Mouse (Mus musculus): Measurements from ENCODE around the gene Thy1. TPM values are rescaled to one million over a fixed set of nuclear protein-coding genes. Genes with fewer than 3 reads are reported as not detected.

Gene Thy1
- polyA plus RNA-seq, 1 experiment from 2014 or later = 1.4 TPM

DNA sequence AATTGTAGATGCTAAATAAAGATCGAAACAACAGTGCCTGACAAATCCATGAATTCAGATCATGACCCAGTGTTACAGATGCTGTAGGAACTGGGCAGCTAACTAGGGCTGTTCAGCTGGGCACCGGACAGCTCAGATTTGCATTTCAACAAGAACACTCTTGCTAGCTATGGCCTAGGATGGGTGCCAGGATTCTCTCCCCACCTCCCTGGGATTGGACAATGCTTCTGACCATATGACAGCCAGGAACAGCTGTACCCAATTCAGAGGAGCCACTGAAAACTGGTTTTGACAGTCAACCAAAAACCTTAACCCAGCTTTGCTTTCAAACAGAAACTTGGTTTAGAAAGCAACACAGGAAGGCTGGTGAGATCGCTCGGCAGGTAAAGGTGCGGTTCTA lies 26.9 kb upstream of the Thy1 start:
- Histone ChIP-seq H3K4me1 (no peaks in the 10 kb centered on the region), H3K36me3 (no peaks in the 10 kb centered on the region), H3K4me3 (replicated peaks) (no peak overlapping the region), H3K4me2 (no peak overlapping the region), H3K27me3 (replicated peaks) (no peaks in the 10 kb centered on the region), H3K9me3 (no peaks in the 10 kb centered on the region), H3K27ac (no peak overlapping the region), H3K9ac (no peak overlapping the region)
- no peak for ATAC-seq (ENCODE audit: insufficient read depth, low FRiP score, low read depth)
- 83% methylated on average over 5 of the region's 5 CpGs for WGBS

DNA sequence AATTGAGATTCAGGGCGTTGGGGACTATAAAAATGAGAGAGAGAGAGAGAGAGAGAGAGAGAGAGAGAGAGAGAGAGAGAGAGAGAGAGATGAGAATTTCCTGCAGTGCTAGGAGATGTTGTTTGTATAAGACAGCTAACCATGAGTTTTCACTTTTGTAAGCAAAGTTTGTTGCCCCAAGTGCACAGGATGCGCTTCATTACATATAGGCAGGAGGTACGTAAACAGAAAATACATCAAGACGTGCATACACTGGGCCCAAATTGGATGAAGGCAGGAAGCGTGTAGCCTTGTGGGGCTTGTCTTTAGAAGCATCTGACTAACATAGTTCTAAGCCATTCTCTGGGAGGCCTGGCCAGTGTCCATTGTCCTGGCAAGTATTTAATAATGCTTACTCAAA lies 25.3 kb upstream of the Thy1 start:
- H3K4me3 ChIP-seq (replicated peaks) = no peak overlapping the region
- H3K27me3 ChIP-seq (replicated peaks) = no peaks in the 10 kb centered on the region
- no peak overlapping the region for H3K9ac ChIP-seq
- no peaks in the 10 kb centered on the region for H3K9me3 ChIP-seq
- ATAC-seq (ENCODE audit: insufficient read depth, low FRiP score, low read depth) = no peak
- no peak overlapping the region for H3K27ac ChIP-seq
- no peaks in the 10 kb centered on the region for H3K36me3 ChIP-seq
- H3K4me2 ChIP-seq = no peak overlapping the region
- WGBS = 68% methylated on average over 5 of the region's 5 CpGs
- no peaks in the 10 kb centered on the region for H3K4me1 ChIP-seq

DNA sequence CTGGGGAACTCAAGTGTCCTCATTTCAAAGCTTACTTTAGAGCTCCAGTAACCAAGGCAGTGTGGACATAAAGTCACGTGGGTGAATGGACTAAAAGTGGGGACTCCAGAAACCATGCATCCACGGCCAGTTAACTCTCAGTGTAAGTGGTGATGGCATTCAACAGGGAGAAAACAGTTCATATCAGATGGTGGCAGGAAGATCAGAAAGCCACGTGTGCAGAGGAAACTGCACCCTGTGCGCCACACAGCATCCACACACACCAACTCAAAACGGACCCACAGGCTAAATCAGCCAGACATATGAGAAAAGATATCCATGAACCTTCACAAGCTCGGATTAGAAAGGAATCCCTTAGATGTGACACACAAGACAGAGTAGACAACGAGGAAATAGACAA lies 23.2 kb upstream of the Thy1 start:
- 77% methylated on average over 7 of the region's 7 CpGs for WGBS
- Histone ChIP-seq H3K36me3 (no peaks in the 10 kb centered on the region), H3K27ac (no peak overlapping the region), H3K4me2 (no peak overlapping the region), H3K9me3 (no peaks in the 10 kb centered on the region), H3K4me1 (no peaks in the 10 kb centered on the region), H3K27me3 (replicated peaks) (no peaks in the 10 kb centered on the region), H3K9ac (no peak overlapping the region), H3K4me3 (replicated peaks) (no peak overlapping the region)
- ATAC-seq (ENCODE audit: insufficient read depth, low FRiP score, low read depth) = no peak

DNA sequence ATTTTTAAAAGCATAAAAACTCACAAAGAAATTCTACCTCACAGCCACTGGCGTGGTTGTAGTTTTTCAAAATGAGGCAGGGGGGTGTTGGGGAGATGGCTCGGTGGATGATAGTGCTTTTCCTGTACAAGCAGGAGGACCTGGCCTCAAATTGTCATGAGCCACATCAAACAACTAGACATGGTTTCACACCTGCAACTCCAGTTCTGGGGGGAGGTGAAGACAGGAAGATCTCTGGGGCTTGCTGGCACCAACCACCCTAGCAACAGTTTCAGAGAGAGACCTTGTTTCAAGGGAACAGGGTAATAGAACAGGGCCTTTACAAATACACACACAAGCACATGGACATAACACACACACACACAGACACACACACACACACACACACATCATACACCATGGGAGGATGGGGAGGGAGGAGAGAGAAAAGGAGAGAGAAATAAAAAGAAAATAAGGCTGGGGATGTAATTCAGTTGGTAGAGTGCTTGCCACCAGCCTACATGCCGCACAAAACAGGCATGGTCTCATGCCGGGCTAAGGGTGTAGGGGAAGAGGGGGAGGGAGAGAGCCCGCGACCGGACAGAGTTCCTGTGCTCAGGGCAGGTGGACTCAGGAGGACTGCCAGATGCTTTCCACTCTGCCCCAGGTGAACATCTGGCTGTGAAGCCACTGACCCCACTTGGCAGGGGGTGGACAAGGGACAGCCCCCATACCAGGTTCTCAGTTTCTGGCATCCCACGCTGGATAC lies 20.9 kb upstream of the Thy1 start:
- WGBS = 68% methylated on average over 8 of the region's 8 CpGs
- no peak overlapping the region for H3K27ac ChIP-seq
- H3K4me1 ChIP-seq = no peaks in the 10 kb centered on the region
- H3K4me3 ChIP-seq (replicated peaks) = no peak overlapping the region
- no peak overlapping the region for H3K9ac ChIP-seq
- no peak for ATAC-seq (ENCODE audit: insufficient read depth, low FRiP score, low read depth)
- no peak overlapping the region for H3K4me2 ChIP-seq
- H3K9me3 ChIP-seq = no peaks in the 10 kb centered on the region
- H3K27me3 ChIP-seq (replicated peaks) = no peaks in the 10 kb centered on the region
- H3K36me3 ChIP-seq = no peaks in the 10 kb centered on the region

DNA sequence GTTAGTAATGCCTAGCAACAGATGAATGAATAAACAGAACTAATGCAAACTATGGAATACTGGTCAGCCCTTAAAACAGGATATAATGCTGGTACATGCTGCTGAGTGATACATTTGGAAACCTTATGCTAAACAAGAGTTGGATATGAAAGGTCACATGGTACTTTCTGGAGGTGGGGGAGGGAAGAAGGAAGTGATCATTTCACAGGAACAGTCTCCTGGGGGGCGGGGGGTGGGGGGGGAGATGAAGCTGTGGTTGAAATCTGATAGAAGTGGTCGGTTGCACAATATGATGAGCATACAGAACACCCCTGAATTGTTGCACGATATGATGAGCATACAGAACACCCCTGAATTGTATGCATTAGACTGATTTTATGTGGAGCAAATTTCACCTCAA lies 19.1 kb upstream of the Thy1 start:
- Histone ChIP-seq H3K27ac (no peak overlapping the region), H3K4me1 (no peaks in the 10 kb centered on the region), H3K27me3 (replicated peaks) (no peaks in the 10 kb centered on the region), H3K9ac (no peak overlapping the region), H3K4me2 (no peak overlapping the region), H3K4me3 (replicated peaks) (no peak overlapping the region), H3K9me3 (no peaks in the 10 kb centered on the region), H3K36me3 (no peaks in the 10 kb centered on the region)
- ATAC-seq (ENCODE audit: insufficient read depth, low FRiP score, low read depth) = no peak
- WGBS = 76% methylated on average over 3 of the region's 3 CpGs

DNA sequence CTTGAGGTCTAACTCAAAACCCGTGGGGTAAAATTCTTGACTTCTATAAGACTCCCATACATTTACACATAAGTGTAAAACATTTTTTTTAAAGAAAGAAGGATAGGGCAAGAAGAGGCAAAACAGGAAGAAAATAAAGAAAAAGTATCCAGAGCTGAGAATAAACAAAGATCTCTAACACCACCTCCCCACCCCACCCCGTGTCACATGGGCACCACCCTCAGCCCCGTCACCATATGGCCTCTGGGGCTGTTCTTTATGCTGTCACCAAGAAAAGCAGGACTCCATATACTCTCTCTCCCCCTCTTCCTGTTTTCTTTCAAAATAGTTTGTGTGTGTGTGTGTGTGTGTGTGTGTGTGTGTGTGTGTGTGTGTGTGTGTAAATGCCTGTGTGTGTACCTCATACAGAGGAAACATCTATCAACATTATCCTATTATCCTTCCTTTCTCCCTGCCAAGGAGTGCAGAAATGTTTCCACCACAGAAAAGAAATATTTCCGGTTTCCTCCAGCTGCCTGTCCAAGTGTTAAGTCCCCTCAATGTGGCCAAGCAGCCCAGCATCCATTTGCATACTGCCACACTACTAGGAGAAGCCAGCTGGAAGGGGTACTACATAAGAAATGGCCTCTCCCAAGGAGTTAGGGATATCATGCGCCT lies 13.5 kb upstream of the Thy1 start:
- 41% methylated on average over 5 of the region's 5 CpGs for WGBS
- no peak overlapping the region for H3K9ac ChIP-seq
- H3K9me3 ChIP-seq = no peaks in the 10 kb centered on the region
- H3K4me3 ChIP-seq (replicated peaks) = no peak overlapping the region
- H3K4me2 ChIP-seq = no peak overlapping the region
- no peaks in the 10 kb centered on the region for H3K4me1 ChIP-seq
- no peak; the same call in 1 of the 2 replicates for ATAC-seq (ENCODE audit: insufficient read depth, low FRiP score, low read depth)
- no peaks in the 10 kb centered on the region for H3K27me3 ChIP-seq (replicated peaks)
- H3K36me3 ChIP-seq = no peaks in the 10 kb centered on the region
- no peak overlapping the region for H3K27ac ChIP-seq

DNA sequence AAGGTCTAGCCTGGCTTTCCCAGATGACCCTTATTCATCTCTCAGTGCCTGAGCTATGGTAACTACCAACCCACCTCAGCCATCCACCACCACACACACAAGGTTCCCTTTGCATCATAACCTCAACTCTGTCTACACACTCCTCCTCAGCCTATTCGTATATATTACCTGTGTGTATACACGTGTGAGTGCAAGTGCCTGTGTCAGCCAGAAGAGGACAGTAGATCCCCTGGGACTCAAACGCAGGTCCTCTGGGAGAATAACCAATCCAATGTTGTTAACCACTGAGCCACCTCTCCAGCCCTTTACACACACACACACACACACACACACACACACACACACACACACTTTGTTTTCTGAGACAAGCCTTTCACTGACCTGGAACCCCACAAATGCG lies 12.5 kb upstream of the Thy1 start:
- WGBS = 91% methylated on average over 4 of the region's 4 CpGs
- H3K27me3 ChIP-seq (replicated peaks) = no peaks in the 10 kb centered on the region
- no peak overlapping the region for H3K27ac ChIP-seq
- no peaks in the 10 kb centered on the region for H3K36me3 ChIP-seq
- H3K9me3 ChIP-seq = no peaks in the 10 kb centered on the region
- H3K9ac ChIP-seq = no peak overlapping the region
- no peak overlapping the region for H3K4me2 ChIP-seq
- ATAC-seq (ENCODE audit: insufficient read depth, low FRiP score, low read depth) = no peak
- no peaks in the 10 kb centered on the region for H3K4me1 ChIP-seq
- no peak overlapping the region for H3K4me3 ChIP-seq (replicated peaks)

DNA sequence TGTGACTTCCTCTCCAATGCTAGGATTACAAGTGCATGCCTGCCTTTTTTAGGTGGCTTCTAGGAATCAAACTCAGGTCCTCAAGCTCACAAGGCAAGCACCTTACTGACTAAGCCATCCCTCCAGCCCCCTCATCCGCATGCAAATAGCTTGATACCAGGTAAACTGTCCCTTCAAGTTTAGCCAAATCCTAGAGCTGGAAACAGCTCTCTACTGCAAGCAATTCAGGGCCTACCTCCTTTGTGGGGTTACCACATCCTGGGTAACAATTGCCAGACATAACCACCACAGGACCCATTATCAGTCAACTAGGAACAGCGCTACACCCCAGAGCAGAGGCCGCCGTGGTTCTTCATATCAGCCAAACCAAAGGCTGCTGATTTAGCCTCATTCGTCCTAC lies 12.1 kb upstream of the Thy1 start:
- Histone ChIP-seq H3K4me3 (replicated peaks) (no peak overlapping the region), H3K9me3 (no peaks in the 10 kb centered on the region), H3K36me3 (no peaks in the 10 kb centered on the region), H3K27me3 (replicated peaks) (no peaks in the 10 kb centered on the region), H3K4me1 (no peaks in the 10 kb centered on the region), H3K9ac (no peak overlapping the region), H3K4me2 (no peak overlapping the region), H3K27ac (no peak overlapping the region)
- WGBS = 81% methylated on average over 5 of the region's 5 CpGs
- no peak for ATAC-seq (ENCODE audit: insufficient read depth, low FRiP score, low read depth)

DNA sequence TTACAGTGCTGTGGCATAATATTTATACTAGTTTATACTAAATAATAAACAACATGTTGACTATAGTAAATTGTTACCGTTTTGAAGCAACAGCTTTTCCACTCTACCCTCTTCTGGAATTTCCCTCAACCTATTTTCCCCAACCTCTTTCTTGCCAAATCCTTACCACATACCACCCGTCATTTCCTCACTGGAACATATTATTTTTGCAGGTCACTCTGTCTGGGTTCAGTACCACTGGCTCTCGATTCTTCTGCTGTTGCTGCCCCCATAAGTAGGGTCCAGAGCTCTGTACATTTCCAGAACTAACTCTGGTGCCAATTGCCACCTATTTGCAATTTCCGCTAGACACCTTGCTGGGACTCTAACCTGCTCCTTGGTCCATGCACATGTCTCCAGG lies 11.2 kb upstream of the Thy1 start:
- Histone ChIP-seq H3K4me1 (no peaks in the 10 kb centered on the region), H3K9ac (no peak overlapping the region), H3K9me3 (no peaks in the 10 kb centered on the region), H3K4me3 (replicated peaks) (no peak overlapping the region), H3K27ac (no peak overlapping the region), H3K36me3 (no peaks in the 10 kb centered on the region), H3K27me3 (replicated peaks) (no peaks in the 10 kb centered on the region), H3K4me2 (no peak overlapping the region)
- ATAC-seq (ENCODE audit: insufficient read depth, low FRiP score, low read depth) = no peak
- 75% methylated on average over 4 of the region's 4 CpGs for WGBS

DNA sequence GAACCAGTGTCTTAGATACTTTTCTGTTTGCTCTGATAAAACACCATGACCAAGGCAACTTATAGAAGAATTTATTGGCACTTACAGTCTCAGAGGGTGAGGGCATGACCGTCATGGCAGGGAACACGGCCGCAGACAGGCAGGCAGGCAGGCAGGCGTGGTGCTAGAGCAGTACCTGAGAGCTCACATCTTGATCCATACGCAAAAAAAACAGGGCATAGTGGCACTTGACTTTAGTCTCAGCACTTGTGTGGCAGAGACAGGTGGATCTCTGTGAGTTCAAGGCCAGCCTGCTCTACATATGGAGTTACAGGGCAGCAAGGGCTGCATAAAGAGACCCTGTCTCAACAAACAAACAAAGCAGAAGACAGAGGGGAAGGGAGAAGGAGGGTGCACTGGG lies 9.9 kb upstream of the Thy1 start:
- no peak for ATAC-seq (ENCODE audit: insufficient read depth, low FRiP score, low read depth)
- no peaks in the 10 kb centered on the region for H3K9me3 ChIP-seq
- H3K4me3 ChIP-seq (replicated peaks) = no peak overlapping the region
- no peaks in the 10 kb centered on the region for H3K36me3 ChIP-seq
- H3K4me1 ChIP-seq = no peaks in the 10 kb centered on the region
- no peak overlapping the region for H3K27ac ChIP-seq
- no peak overlapping the region for H3K4me2 ChIP-seq
- WGBS = 93% methylated on average over 5 of the region's 5 CpGs
- no peaks in the 10 kb centered on the region for H3K27me3 ChIP-seq (replicated peaks)
- H3K9ac ChIP-seq = no peak overlapping the region

DNA sequence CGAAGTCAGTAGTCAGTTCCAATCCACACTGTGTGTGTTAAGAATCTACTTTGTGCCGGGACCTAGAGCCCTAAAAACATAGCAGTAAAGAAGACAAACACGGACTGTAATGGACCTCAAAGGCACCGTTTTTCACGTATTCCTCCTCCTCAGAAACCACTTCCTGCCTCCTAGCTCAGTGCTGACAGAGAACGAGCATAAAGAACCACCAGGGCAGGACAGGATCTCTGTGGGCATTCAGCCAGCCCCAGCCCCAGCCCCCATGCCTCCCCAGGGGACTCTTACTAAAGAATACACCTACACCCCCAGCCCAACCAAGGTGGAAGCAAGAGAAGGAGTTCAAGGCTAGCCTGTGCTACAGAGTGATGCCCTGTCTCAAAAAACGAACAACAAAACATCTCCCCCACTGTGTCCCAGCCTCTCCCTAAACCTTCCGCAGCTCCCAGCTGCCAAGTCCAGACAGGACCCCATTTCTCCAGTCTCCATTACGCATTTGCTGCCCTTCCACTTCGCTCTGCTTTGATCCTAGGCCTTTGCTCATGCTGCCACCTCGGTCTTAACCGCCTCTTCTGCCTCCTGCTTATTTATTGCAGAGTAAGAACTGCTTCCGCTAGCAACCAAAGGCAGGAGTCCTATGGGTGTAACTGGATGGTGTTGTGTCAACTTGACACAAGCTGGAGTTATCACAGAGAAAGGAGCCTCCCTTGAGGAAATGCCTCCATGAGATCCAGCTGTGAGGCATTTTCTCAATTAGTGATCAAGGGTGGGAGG lies 9.0 kb upstream of the Thy1 start:
- no peak for ATAC-seq (ENCODE audit: insufficient read depth, low FRiP score, low read depth)
- no peaks in the 10 kb centered on the region for H3K36me3 ChIP-seq
- WGBS = 60% methylated on average over 13 of the region's 13 CpGs

DNA sequence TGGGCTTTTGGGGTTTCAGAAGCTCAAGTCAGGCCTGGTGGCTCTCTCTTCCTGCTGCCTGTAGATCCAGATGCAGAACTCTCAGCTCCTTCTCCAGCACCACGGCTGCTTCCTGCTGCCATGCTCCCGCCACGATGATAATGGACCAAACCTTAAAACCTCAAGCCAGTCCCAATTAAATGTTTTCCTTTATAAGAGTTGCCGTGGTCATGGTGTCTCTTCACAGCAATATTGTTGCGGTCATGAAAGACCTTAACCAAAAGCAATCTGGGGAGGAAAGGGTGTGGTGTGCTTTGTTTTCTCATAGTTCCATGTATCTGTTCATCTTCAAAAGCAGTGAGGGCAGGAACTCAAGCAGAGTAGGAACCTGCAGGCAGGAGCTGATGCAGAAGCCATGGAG lies 6.1 kb upstream of the Thy1 start:
- 93% methylated on average over 5 of the region's 5 CpGs for WGBS
- no peaks in the 10 kb centered on the region for H3K9me3 ChIP-seq
- peaks cover 3% of the 10 kb centered on the region; the same call in 1 of the 2 replicates for H3K27me3 ChIP-seq (replicated peaks)
- H3K4me1 ChIP-seq = no peaks in the 10 kb centered on the region
- no peak overlapping the region for H3K4me2 ChIP-seq
- H3K27ac ChIP-seq = no peak overlapping the region
- H3K4me3 ChIP-seq (replicated peaks) = no peak overlapping the region
- no peak overlapping the region for H3K9ac ChIP-seq
- H3K36me3 ChIP-seq = no peaks in the 10 kb centered on the region
- no peak for ATAC-seq (ENCODE audit: insufficient read depth, low FRiP score, low read depth)

More for the DNA sequence above, 9.0 kb upstream of the Thy1 start:
- no peaks in the 10 kb centered on the region for H3K4me1 ChIP-seq
- no peak overlapping the region for H3K9ac ChIP-seq
- H3K4me3 ChIP-seq (replicated peaks) = no peak overlapping the region
- no peak overlapping the region for H3K27ac ChIP-seq
- no peaks in the 10 kb centered on the region for H3K27me3 ChIP-seq (replicated peaks)
- no peak overlapping the region for H3K4me2 ChIP-seq
- H3K9me3 ChIP-seq = no peaks in the 10 kb centered on the region

Data from stomach, embryonic 15.5 days (tissue).